Mouse (Mus musculus) cortical plate, adult 2 months (tissue): ENCODE data around the gene Npl.

Source experiments
- CTCF ChIP-seq: fragments of 200-500 bp; IDR thresholded peaks from 2 replicates; pipeline ENCODE4 v1.5.1; 2011; ENCODE audit warnings: mild to moderate bottlenecking, control low read depth, low read length; ENCODE audit not compliant: insufficient read depth; ENCODE audit errors: extremely low read depth
- POLR2A ChIP-seq: fragments of 200-500 bp; IDR thresholded peaks from 2 replicates; pipeline ENCODE4 v1.6.1; 2011; ENCODE audit warnings: mild to moderate bottlenecking, low read length, control low read depth; ENCODE audit not compliant: insufficient read depth; ENCODE audit errors: extremely low read depth

GRCm38 (mm10) chr1:153486767-153487499 is 62.9 kb downstream of the Npl start:
- TF ChIP-seq CTCF, result no peak
- TF ChIP-seq POLR2A, result no peak
